Mouse (Mus musculus): ENCODE measurements around the gene Nck1.

DNA sequence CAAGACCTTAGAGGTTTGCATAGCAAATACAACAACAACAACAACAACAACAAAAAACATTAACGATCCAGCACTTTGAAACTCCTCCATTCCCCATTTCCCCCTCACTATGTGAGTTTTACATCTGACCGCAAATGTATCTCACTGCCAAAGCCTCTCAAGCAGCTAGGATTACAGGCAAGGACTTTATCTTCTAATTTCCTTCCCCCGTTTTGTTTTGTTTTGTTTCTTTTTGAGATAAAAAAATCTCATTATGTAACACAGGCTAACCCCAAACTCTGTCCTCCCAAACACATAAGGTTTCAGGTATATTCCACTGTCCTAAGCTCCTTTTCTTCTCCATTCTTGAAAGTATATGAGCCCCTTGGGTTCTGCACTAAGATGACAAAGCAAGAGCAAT, 11.2 kb downstream of the Nck1 start:
- TF ChIP-seq POLR2A (IDR thresholded peaks at IDR 0.05; ENCODE audit: insufficient read depth, low read depth, low read length) (no peak), CTCF (IDR thresholded peaks at IDR 0.05; ENCODE audit: insufficient read depth, low read depth, low read length) (no peak)
